Mouse (Mus musculus) heart, embryonic 11.5 days (tissue): ENCODE results near the gene Chd2. TPM values are rescaled to one million over a fixed set of nuclear protein-coding genes. Genes with fewer than 3 reads are reported as not detected.
A peak's percentile ranks its signal among the peaks of the same experiment; 100 is the strongest.

Experiments
- ATAC-seq: fragments of 200-750 bp; cut with Nextera tagmentation; replicated peaks from 2 replicates; pipeline ENCODE4 v1.8.0; 2017; ENCODE audit warnings: moderate library complexity; ENCODE audit not compliant: insufficient number of reproducible peaks, low FRiP score, low TSS enrichment
- H3K27ac ChIP-seq: fragments of 300-500 bp; sonication (generic); 2 replicates; pipeline ENCODE4 v1.5.1; 2014; ENCODE audit warnings: mild to moderate bottlenecking, low read depth, low read length
- H3K27me3 ChIP-seq: fragments of 300-500 bp; sonication (generic); 2 replicates; pipeline ENCODE4 v1.6.1; 2014; ENCODE audit warnings: mild to moderate bottlenecking, low read length, mixed read lengths; ENCODE audit not compliant: control insufficient read depth, insufficient read depth
- H3K36me3 ChIP-seq: fragments of 300-500 bp; sonication (generic); 2 replicates; pipeline ENCODE4 v1.6.1; 2014; ENCODE audit warnings: mild to moderate bottlenecking, low read length, moderate library complexity, mixed read lengths; ENCODE audit not compliant: control insufficient read depth, insufficient read depth
- H3K4me1 ChIP-seq: fragments of 300-500 bp; sonication (generic); 2 replicates; pipeline ENCODE4 v1.6.1; 2014; ENCODE audit warnings: low read length; ENCODE audit not compliant: control insufficient read depth, insufficient read depth
- H3K4me2 ChIP-seq: fragments of 300-500 bp; sonication (generic); 2 replicates; pipeline ENCODE4 v1.6.1; 2014; ENCODE audit warnings: mild to moderate bottlenecking, moderate library complexity
- H3K4me3 ChIP-seq: fragments of 300-500 bp; sonication (generic); 2 replicates; pipeline ENCODE4 v1.5.1; 2014; ENCODE audit warnings: low read depth, low read length
- H3K9ac ChIP-seq: fragments of 300-500 bp; sonication (generic); 2 replicates; pipeline ENCODE4 v1.6.1; 2014; ENCODE audit warnings: mild to moderate bottlenecking, low read depth, low read length, moderate library complexity
- H3K9me3 ChIP-seq: fragments of 300-500 bp; sonication (generic); replicated peaks from 2 replicates; pipeline ENCODE4 v1.6.1; 2016; ENCODE audit warnings: low read length; ENCODE audit not compliant: control insufficient read depth
- whole genome bisulfite sequencing: fragments of 180-500 bp; shearing (Covaris S2); extraction: QIAGEN DNeasy Blood & Tissue Kit; methylation state at CpG from one replicate; pipeline ENCODE4 v1.1.7; 2014; ENCODE audit not compliant: insufficient replicate concordance; 5-methylcytosine and 5-hydroxymethylcytosine counted together
- polyA plus RNA-seq: library from polyadenylated mRNA; unstranded; fragments of >200 nt; fragmentation: Nextera tagmentation; extraction: Ambion mirVana; gene quantifications from 2 replicates; pipeline ENCODE4 v1.2.1, GENCODE M21; 2014

Chd2 gene
- polyA plus RNA-seq, 1 experiment from 2014 or later: 45.6 TPM

DNA sequence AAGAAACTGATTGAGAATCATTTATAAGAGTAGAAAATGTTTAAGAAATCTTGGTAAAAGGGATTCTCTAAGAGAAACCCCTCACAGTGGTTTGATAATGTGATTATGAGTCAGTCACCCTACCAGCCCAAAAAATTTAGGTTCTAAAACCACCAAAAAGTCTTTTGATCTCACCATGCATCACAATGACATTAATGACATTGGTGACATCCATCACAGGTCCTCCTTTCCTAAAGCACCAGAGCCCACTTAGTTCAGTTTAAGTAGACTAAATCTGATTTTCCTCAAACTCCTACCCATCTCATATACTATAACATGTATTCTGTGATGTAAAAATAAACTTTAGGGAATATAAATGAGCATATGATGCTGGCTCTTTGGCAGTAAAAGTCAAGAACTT, 9.7 kb upstream of the Chd2 start:
- Histone ChIP-seq H3K4me3 (no peak overlapping the region), H3K9ac (no peak overlapping the region), H3K36me3 (peaks cover 10% of the 10 kb centered on the region), H3K27ac (no peak overlapping the region), H3K27me3 (no peaks in the 10 kb centered on the region), H3K9me3 (no peaks in the 10 kb centered on the region), H3K4me1 (peaks cover 10% of the 10 kb centered on the region), H3K4me2 (no peak overlapping the region)
- no peak for ATAC-seq

DNA sequence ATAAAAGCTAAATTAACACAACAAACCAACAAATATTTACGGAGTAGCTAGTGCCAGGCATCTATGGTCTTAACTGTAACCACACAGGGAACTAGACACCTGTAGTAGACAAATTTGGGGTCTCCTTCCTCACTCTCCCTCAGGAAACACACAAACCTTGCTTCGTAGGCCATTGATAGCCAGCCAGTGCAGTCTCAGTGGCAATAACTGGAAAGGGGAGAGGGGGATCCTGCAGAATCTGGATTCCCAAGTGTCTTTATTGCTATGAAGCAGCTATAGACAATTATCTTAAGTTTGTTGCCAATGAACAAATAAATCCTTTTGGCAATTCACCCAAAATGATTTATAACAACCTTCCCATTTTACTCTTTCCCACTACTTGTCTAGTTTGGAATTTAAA, 6.4 kb upstream of the Chd2 start:
- no peaks in the 10 kb centered on the region for H3K27me3 ChIP-seq
- H3K4me3 ChIP-seq: no peak overlapping the region
- WGBS: 71% methylated on average over 2 of the region's 2 CpGs
- no peak overlapping the region for H3K4me2 ChIP-seq
- peaks cover 17% of the 10 kb centered on the region for H3K36me3 ChIP-seq
- H3K9me3 ChIP-seq: no peaks in the 10 kb centered on the region
- ATAC-seq: no peak
- H3K27ac ChIP-seq: no peak overlapping the region
- H3K9ac ChIP-seq: no peak overlapping the region
- peaks cover 10% of the 10 kb centered on the region for H3K4me1 ChIP-seq

DNA sequence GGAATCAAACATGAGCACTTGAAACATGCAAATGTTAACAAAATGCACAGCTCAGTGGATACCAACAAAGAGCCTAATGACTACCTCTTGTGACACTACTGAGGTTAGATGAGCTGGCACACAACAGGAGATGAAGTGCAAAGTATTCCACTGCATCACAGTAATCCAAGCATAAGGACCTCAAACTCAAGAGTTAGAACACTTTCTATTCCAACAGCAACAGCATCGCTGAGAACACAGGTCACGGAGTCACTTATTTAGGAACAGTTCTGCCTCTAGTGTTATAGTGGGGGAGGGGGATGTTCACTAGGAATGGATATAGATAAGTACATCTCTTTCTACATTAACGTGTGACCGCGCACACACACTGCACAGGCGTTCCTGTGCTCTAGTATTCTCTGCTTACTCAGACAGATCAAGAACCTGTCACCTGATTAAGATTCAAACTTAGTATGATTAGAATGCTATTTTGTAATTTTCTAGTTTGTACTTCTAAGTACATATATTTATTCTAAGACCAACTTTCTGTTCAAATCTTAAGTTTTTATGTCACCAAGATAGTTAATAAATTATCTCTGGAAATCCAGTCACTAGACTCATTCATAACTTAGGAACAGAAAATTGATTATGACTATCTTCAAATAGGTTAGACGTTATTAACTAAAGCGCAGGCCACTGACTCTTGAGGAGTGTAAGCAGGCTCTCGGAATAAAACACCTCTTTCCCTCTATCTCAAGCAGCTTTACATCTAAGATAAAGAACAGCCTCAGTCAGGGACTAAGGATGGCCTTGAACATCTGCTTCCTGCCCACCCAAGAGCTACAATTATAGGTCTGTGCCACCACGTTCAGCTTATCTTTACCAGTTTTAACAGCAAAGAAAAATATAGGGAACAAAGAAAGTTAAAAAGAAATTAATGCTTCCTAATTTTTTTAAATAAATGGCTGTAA, 5.2 kb upstream of the Chd2 start:
- Histone ChIP-seq H3K4me1 (peaks cover 10% of the 10 kb centered on the region), H3K27ac (no peak overlapping the region), H3K9ac (no peak overlapping the region), H3K36me3 (peaks cover 17% of the 10 kb centered on the region), H3K9me3 (no peaks in the 10 kb centered on the region), H3K27me3 (no peaks in the 10 kb centered on the region), H3K4me2 (peak overlapping the region; percentile 41), H3K4me3 (no peak overlapping the region)
- WGBS: 47% methylated on average over 10 of the region's 10 CpGs
- no peak for ATAC-seq

GRCm38 (mm10) chr7:73545004-73545403, 3.4 kb upstream of the Chd2 start:
- H3K9ac ChIP-seq: no peak overlapping the region
- 91% methylated on average over 4 of the region's 4 CpGs for WGBS
- H3K27me3 ChIP-seq: no peaks in the 10 kb centered on the region
- no peak overlapping the region for H3K4me3 ChIP-seq
- no peak for ATAC-seq
- no peak overlapping the region for H3K4me2 ChIP-seq
- H3K9me3 ChIP-seq: no peaks in the 10 kb centered on the region
- H3K4me1 ChIP-seq: peaks cover 10% of the 10 kb centered on the region
- peaks cover 14% of the 10 kb centered on the region for H3K36me3 ChIP-seq
- no peak overlapping the region for H3K27ac ChIP-seq

GRCm38 (mm10) chr7:73542131-73542853, 662 bp upstream of the Chd2 start:
- 82% methylated on average over 7 of the region's 7 CpGs for WGBS
- Histone ChIP-seq H3K4me2 (no peak overlapping the region; the same call in 1 of the 2 replicates), H3K9ac (no peak overlapping the region), H3K36me3 (peaks cover 7% of the 10 kb centered on the region; the same call in 1 of the 2 replicates), H3K27ac (peak overlapping the region; percentile 99; the same call in 1 of the 2 replicates), H3K27me3 (no peaks in the 10 kb centered on the region), H3K4me3 (peak overlapping the region; percentile 64), H3K4me1 (peaks cover 7% of the 10 kb centered on the region), H3K9me3 (no peaks in the 10 kb centered on the region)
- ATAC-seq: no peak

DNA sequence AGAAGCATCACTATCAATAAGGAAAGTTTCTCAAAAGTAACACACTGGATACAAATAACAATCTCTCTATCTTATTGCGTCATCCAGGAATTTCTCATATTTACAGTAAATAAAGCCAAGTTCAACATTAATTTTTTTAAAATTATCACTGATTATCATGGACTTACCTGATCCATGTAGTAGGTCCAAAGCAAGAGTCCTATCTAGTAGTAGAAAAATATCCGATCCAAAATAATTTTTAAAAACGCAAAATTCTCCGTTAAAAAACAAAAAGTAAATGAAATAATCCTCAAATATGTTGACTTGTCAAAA, 595 bp downstream of the Chd2 start:
- H3K4me2 ChIP-seq: peak overlapping the region; percentile 66
- ATAC-seq: no peak
- peak overlapping the region; percentile 99 for H3K27ac ChIP-seq
- peak overlapping the region; percentile 64 for H3K4me3 ChIP-seq
- WGBS: under 1% methylated on average over 4 of the region's 4 CpGs
- H3K27me3 ChIP-seq: no peaks in the 10 kb centered on the region
- H3K9ac ChIP-seq: peak overlapping the region; percentile 95
- peaks cover 4% of the 10 kb centered on the region for H3K4me1 ChIP-seq
- H3K36me3 ChIP-seq: peaks cover 6% of the 10 kb centered on the region; the same call in 1 of the 2 replicates
- no peaks in the 10 kb centered on the region for H3K9me3 ChIP-seq

DNA sequence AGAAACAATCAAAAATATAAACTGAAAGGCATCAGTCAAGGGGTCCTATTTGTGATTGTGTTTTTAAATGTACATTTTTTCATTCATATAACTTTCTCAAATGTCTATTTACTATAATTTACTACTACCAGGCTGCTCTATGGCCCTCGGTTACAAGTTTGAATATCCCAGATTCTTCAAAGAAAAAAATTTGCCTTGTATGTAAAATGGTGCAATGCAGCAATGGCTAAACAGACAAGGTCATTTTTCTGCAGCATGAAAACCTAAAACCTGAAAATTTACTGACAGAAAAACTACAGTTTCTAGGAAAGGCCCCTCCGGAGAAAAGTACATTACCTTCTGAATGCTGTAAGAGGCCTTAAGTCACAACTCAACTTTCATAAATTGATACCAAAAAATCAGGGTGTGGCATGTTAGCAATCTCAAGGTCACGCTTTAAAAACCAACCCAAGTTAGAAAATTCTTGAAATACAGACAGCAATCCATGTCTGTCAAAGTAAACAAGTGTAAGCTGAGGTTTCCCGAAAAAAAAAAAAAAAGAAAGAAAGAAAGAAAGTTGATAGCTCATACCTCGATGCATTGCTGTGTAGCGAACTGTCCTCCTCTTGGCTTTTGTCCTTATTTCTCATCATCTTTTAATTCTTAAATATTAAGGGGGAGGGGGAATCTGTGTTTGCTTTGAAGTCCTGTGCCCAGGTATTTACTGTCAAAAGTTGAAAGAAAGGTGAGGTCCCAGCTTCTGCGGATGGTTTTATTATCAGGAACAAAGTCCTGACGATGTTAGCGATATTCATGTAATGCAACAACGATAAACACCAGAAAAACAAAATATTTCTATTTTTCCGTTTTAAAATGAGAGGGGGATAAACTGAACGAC, 1.2 kb downstream of the Chd2 start:
- peak overlapping the region; percentile 64 for H3K4me3 ChIP-seq
- no peaks in the 10 kb centered on the region for H3K27me3 ChIP-seq
- H3K36me3 ChIP-seq: 0 out of 2 replicates have a peak, but pooled peaks cover 4% of the 10 kb centered on the region
- no peak for ATAC-seq
- peak overlapping the region; percentile 66 for H3K4me2 ChIP-seq
- H3K9me3 ChIP-seq: no peaks in the 10 kb centered on the region
- WGBS: 1% methylated on average over 12 of the region's 12 CpGs
- peaks cover 10% of the 10 kb centered on the region for H3K4me1 ChIP-seq
- peak overlapping the region; percentile 78 for H3K27ac ChIP-seq
- H3K9ac ChIP-seq: peak overlapping the region; percentile 93

DNA sequence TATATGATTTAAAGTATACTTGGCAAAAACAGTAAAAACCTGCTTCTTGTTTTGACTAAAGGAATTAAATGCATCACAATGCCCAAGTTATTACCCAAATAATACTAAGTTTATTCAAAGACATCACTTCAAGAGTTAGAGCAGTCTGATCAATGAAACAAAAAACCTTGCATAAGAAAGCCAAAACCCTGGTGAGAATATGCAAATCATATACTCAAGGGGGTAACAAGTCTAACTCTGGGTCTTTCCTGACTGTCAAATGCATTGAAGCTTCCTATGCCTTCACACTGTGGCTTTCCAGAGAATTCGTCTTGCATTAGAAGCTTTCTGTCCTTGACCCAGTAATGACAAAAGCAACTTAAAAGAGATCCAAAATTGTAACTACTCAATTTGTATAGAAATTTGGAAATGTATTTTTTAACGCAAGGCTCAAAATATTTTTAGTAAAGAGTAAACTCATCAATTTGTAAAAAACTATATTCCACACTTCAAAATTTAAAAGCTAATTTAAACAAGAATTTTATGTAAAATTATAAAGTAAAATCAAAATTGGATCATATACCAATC, 2.4 kb downstream of the Chd2 start:
- H3K9ac ChIP-seq: peak overlapping the region; percentile 82
- no peaks in the 10 kb centered on the region for H3K27me3 ChIP-seq
- 0 out of 2 replicates have a peak, but pooled peaks cover 4% of the 10 kb centered on the region for H3K36me3 ChIP-seq
- no peaks in the 10 kb centered on the region for H3K9me3 ChIP-seq
- H3K4me3 ChIP-seq: peak overlapping the region; percentile 48
- peak overlapping the region; percentile 74 for H3K27ac ChIP-seq
- ATAC-seq: no peak
- peaks cover 19% of the 10 kb centered on the region for H3K4me1 ChIP-seq
- H3K4me2 ChIP-seq: peak overlapping the region; percentile 84
- 27% methylated on average over 2 of the region's 2 CpGs for WGBS
